Mouse (Mus musculus) heart, postnatal 0 days (tissue): ENCODE data around the gene Kif4.

ENCODE experiments used
- CTCF ChIP-seq: IDR thresholded peaks from 2 replicates; pipeline ENCODE4 v1.5.1; 2016; ENCODE audit warnings: antibody characterized with exemption, control low read depth, low read depth
- EP300 ChIP-seq: IDR thresholded peaks from 2 replicates; pipeline ENCODE4 v1.6.1; 2016; ENCODE audit warnings: antibody characterized with exemption, low read depth

DNA sequence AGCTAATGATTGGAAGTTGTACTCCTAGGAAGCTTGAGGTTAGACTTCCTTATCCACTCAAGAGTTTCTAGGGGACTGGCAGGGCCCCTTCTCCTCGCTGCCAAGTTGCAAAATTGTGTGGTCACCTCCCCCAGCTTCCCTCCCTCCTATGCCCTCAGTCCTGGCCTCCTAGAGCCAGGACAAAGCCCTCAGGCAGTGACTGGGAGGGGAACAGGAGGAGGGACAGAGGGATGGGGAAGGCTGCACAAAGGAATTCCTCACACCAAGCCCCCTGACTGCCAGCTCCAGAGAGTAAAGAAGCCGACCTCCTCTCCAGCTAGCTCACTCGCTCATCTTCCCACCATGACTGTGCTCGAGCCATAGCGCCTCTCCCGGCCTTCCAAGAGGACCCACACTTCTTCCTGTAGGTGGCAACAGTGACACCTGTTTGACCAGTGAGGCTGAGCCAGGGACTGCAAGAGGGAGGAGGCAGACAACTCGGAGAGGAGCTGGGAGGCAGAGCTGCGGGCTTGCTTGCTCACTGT is 104.2 kb downstream of the Kif4 start, which contains the start of gene Gdpd2:
- TF ChIP-seq CTCF (peak; percentile 56), EP300 (no peak)
